Mouse (Mus musculus) large intestine, adult 2 months (tissue): ENCODE measurements around the gene Plin3. TPM values are rescaled to one million over a fixed set of nuclear protein-coding genes. Genes with fewer than 3 reads are reported as not detected.

Experiments
- DNase-seq: peaks from one replicate; pipeline ENCODE4 v3.0.0-alpha.2; 2012; ENCODE audit warnings: low read depth, low spot score
- WGBS: fragments of 180-500 bp; shearing (Covaris S2); methylation state at CpG from one replicate; pipeline ENCODE4 v1.1.7; 2018; 5-methylcytosine and 5-hydroxymethylcytosine counted together
- polyA plus RNA-seq: library from polyadenylated mRNA; depleted of rRNA; stranded (reverse); fragments of >200 nt; gene quantifications from 2 replicates; pipeline ENCODE4 v1.2.3, GENCODE M21; 2012; rRNA removed

Plin3 gene
- polyA plus RNA-seq, 1 experiment, result 81.6 TPM

DNA sequence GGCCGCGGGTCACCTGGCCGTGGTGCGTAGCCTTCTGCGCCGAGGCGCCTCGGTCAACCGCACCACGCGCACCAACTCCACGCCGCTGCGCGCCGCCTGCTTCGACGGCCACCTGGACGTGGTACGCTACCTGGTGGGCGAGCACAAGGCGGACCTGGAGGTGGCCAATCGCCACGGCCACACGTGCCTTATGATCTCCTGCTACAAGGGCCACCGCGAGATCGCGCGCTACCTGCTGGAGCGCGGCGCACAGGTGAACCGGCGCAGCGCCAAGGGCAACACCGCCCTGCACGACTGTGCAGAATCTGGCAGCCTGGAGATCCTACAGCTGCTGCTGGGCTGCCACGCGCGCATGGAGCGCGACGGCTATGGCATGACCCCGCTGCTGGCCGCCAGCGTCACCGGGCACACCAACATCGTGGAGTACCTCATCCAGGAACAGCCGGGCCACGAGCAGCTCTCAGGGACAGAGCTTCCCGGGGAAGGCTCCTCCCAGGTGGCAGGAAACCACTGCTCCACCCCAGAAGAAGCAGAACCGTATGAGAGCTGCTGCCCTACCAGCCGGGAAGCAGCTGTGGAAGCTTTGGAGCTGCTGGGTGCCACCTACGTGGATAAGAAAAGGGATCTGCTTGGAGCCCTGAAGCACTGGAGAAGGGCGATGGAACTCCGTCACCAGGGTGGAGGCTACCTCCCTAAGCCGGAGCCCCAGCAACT, 35.3 kb downstream of the Plin3 start:
- no peak for DNase-seq
- WGBS, result 5% methylated on average over 58 of the region's 58 CpGs

DNA sequence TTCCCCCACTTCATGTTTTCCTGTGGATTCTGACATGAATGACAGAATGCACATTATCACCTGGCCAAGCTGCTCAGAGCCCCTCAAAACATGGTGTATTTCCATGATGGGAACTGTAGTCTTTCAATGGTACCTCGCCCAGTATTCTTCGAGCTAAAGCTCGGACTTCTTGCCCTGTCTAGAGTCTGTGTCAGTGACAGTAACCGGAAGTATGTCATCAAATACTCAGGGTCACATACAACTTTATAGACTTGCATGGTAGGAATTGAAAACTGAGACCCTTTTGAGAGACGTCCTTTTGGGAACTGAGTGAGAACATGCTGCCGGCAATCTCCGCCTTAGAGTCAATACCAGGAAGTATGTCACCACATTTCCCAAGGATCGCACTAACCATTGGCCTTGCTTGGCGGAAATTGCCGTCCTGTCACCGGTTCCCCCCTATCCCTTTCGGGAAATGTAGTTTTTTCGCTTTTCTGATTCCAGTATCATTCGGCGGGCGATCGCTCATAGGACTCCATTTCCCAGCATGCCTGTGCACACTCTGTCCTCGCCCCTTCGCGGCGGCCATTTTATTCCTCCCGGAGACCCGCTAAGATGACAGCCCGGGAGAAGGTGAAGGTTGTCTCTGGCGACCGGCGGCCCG, 36.3 kb downstream of the Plin3 start, which contains the start of gene Fem1a:
Fem1a (plus strand) TSS at position 572 of the 643 bp plus-strand sequence.
- DNase-seq, result peak; percentile 93
- under 1% methylated on average over 28 of the region's 28 CpGs for WGBS

DNA sequence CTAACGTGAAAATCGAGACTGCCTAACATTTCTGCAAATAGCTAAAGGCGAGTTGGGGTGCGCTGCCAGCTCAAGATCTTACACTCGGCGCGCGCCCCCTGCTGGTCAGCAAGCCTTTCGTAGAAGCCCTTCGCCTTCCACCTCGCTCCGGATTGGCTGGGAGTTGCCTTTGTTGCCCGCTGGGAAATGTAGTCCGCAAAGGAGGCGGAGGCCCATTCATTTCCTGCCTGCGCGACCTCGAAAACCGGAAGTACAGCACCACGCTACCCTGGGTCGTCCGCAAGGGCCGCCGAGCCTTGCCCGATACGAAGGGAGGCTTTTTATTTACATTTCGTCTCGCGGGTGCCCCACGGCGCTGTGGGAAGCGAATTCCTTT, 36.8 kb downstream of the Plin3 start:
- peak; percentile 98 for DNase-seq
- WGBS, result under 1% methylated on average over 32 of the region's 32 CpGs

- no peak for DNase-seq
- 16% methylated on average over 9 of the region's 9 CpGs for WGBS
Observed at GRCm38 (mm10) chr17:56255429-56255828, 37.2 kb downstream of the Plin3 start.

DNA sequence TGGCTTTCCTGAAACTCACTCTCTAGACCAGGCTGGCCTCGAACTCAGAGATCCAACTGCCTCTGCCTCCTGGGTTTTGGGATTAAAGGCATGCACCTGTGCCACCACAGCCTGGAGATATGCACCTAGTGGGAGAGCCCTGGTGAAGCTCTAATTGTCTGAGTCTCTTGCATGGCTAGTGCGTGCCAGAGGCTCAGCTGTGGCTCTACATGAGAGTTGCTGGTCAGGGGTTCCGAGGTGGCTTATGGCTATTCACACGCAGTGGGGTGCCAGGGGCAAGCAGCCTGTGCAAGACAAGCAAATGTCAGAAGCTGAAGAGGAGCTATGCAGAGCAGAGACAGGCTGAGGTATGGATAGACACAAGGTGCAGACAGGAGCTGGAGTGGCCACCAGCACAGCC, 38.0 kb downstream of the Plin3 start:
- 83% methylated on average over 4 of the region's 4 CpGs for WGBS
- no peak for DNase-seq

DNA sequence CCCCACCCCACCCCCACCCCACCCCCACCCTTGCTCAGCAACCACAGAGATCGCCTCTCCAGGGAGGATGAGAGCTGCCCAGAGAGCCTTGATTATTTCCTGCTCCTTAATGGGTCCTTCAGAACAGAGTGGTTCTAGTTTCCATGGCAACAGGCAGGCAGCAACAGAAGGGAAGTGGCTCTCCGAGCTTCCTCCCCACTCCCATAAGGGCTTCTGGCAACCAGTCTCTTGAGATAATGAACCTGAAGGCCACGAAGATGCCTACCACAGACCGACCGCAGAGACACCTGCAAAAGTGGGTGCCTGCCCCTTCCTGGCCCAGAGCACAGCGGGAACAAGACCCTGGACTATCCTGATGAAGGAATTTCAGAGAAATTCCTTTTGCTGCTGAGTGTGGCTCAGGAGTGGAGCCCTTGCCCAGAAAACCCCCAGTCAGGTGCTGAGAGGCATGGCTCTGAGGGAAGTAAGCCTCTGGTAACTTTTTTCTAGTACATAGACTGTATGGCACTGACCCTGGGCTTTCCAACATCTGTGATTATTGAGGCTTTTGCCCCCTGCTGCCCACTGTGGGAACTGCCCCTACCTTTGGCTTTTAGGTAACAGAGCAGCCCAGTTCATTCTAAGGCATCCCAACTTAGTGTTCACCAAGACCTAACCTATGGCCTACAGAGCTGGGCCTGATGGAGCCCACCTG, 41.4 kb downstream of the Plin3 start:
- DNase-seq, result no peak
- WGBS, result 21% methylated on average over 6 of the region's 6 CpGs

GRCm38 (mm10) chr17:56245608-56246007, 47.1 kb downstream of the Plin3 start:
- DNase-seq, result no peak
- 58% methylated on average over 7 of the region's 7 CpGs for WGBS

GRCm38 (mm10) chr17:56241541-56242401, 50.9 kb downstream of the Plin3 start:
- 4% methylated on average over 33 of the region's 33 CpGs for WGBS
- DNase-seq, result peak; percentile 52

- peak; percentile 33 for DNase-seq
- WGBS, result 1% methylated on average over 14 of the region's 14 CpGs
Observed at GRCm38 (mm10) chr17:56233818-56234469, 58.7 kb downstream of the Plin3 start.

GRCm38 (mm10) chr17:56233389-56233788, 59.3 kb downstream of the Plin3 start:
- 46% methylated on average over 8 of the region's 8 CpGs for WGBS
- no peak for DNase-seq

DNA sequence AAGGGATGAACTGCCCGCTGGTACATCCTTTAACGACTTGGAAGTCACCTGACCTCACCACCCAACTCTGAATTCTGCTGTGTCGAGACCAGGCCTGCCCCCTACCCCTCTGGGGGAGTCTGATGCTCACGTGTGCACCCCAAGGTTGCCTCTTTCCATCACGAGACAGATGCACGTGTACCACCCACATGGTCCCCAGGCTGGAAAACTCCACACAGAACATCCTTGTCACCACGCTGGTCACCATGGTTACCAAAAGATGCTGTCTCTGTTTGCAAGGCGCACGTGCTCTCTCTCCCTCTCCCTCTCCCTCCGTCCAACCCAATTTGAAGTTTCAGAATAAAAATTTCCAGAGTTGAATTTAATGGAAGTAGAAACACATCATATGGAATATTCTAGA, 62.7 kb downstream of the Plin3 start:
- DNase-seq, result no peak

More for the DNA sequence above, 62.7 kb downstream of the Plin3 start:
- 64% methylated on average over 10 of the region's 10 CpGs for WGBS

Other genes with a start within 250 kb of the Plin3 start
- gene Ubxn6, start 217.8 kb downstream of the Plin3 start, polyA plus RNA-seq, result 51.6 and 65.0 TPM in 2 replicates
- 22.2 and 26.6 TPM in 2 replicates for gene Hdgfl2, start 213.2 kb downstream of the Plin3 start, polyA plus RNA-seq
- gene Plin4, start 183.1 kb downstream of the Plin3 start, polyA plus RNA-seq, result 12.9 and 18.1 TPM in 2 replicates
- 0.27 and 0.49 TPM in 2 replicates for gene Plin5, start 175.3 kb downstream of the Plin3 start, polyA plus RNA-seq
- gene Lrg1, start 170.9 kb downstream of the Plin3 start, polyA plus RNA-seq, result 13.0 and 29.5 TPM in 2 replicates
- gene Sema6b, start 152.5 kb downstream of the Plin3 start, polyA plus RNA-seq, result 3.3 and 3.5 TPM in 2 replicates
- gene Tnfaip8l1, start 130.4 kb downstream of the Plin3 start, polyA plus RNA-seq, result 11.3 and 13.6 TPM in 2 replicates
- gene Mydgf, start 109.0 kb downstream of the Plin3 start, polyA plus RNA-seq, result 112 and 113 TPM in 2 replicates
- gene Dpp9, start 74.0 kb downstream of the Plin3 start, polyA plus RNA-seq, result 33.6 and 42.8 TPM in 2 replicates
- gene Fem1a, start 36.1 kb downstream of the Plin3 start, polyA plus RNA-seq, result 15.2 and 19.1 TPM in 2 replicates
- gene Ticam1, start 16.1 kb downstream of the Plin3 start, polyA plus RNA-seq, result 45.4 and 61.3 TPM in 2 replicates
- gene Arrdc5, start 7.4 kb upstream of the Plin3 start, polyA plus RNA-seq, result not detected in 2 replicates
- gene Uhrf1, start 10.4 kb upstream of the Plin3 start, polyA plus RNA-seq, result 29.2 and 30.7 TPM in 2 replicates
- 16.4 and 22.7 TPM in 2 replicates for gene Kdm4b, start 33.2 kb upstream of the Plin3 start, polyA plus RNA-seq
- gene Ptprs, start 183.6 kb upstream of the Plin3 start, polyA plus RNA-seq, result 24.2 and 47.4 TPM in 2 replicates
- not detected in 2 replicates for gene Znrf4, start 219.6 kb upstream of the Plin3 start, polyA plus RNA-seq